Mouse (Mus musculus): ENCODE results near the gene Kcnab2. TPM values are rescaled to one million over a fixed set of nuclear protein-coding genes. Genes with fewer than 3 reads are reported as not detected.

Gene Kcnab2
- polyA plus RNA-seq, 1 experiment, result 6.1 TPM

DNA sequence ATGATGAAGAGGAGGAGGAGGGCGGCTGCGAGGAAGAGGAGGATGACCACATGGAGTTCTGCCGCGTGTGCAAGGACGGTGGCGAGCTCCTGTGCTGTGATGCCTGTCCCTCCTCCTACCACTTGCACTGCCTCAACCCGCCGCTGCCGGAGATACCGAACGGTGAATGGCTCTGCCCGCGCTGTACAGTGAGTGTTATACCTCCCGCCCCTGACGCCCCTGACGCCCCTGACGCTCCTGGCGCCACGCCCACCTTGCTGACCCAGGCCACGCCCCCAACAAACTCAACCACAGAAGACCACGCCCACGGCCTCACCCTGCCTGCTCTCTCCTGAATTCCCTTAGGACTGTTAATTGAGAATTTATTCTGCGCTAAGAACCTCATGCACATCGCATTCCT lies 116.8 kb downstream of the Kcnab2 start:
- Histone ChIP-seq H3K36me3 (ENCODE audit: control insufficient read depth, insufficient read depth, low read length) (no peaks in the 10 kb centered on the region), H3K4me3 (ENCODE audit: insufficient read depth, low read depth, low read length) (no peak overlapping the region), H3K27me3 (replicated peaks; ENCODE audit: control insufficient read depth, insufficient read depth, low read length) (no peaks in the 10 kb centered on the region), H3K27ac (ENCODE audit: insufficient read depth, low read depth, low read length) (no peak overlapping the region), H3K4me1 (ENCODE audit: control insufficient read depth, insufficient read depth, low read length) (no peaks in the 10 kb centered on the region)
- WGBS, result 3% methylated on average over 24 of the region's 24 CpGs
- no peak for TF ChIP-seq POLR2A (IDR thresholded peaks at IDR 0.05; ENCODE audit: low read depth, low read length)
- no peak for TF ChIP-seq CTCF (conservative IDR thresholded peaks at IDR 0.05; ENCODE audit: insufficient read depth, insufficient read length, low read depth, low read length)
- DNase-seq, result no peak

DNA sequence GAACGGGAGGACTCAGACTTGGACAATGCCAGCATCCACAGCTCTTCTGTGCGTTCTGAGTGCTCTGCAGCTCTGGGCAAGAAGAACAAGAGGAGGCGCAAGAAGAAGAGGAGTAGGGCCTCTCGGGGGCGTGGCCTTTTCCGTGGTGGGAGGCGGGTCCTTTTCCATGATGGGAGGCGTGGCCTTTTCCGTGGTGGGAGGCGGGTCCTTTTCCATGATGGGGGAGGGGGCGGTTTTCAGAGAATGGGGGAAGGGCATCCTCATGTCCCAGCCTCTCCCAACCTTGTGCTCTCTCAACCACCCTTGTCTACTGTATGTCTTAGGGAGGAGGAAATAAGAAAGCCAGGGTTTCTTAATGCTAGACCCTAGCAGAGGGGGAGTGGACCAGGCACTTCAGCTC lies 118.0 kb downstream of the Kcnab2 start:
- TF ChIP-seq POLR2A (IDR thresholded peaks at IDR 0.05; ENCODE audit: low read depth, low read length), result no peak
- TF ChIP-seq CTCF (conservative IDR thresholded peaks at IDR 0.05; ENCODE audit: insufficient read depth, insufficient read length, low read depth, low read length), result no peak
- no peak for DNase-seq
- WGBS, result 11% methylated on average over 11 of the region's 11 CpGs

DNA sequence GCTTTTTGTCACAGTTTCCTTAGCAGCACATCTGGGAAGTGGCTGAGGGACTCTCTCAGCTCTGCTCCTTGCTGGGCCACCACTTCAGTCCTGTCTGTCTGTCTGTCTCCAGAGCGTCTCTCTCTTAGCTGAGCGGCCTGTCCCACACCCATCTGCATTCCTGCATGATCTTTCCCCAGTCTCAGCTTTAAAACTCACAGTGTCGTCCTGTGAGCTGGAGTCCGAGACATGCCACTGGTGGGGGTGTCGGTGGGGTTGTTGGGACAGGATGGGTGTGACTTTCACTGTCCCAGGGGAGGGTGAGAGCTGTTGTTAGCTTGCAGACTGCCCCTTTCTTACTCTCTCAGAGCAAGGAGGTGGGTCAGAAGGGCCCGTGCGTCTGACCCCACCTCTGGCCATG lies 122.0 kb downstream of the Kcnab2 start:
- 79% methylated on average over 7 of the region's 7 CpGs for WGBS
- H3K27me3 ChIP-seq (replicated peaks; ENCODE audit: control insufficient read depth, insufficient read depth, low read length), result no peaks in the 10 kb centered on the region
- DNase-seq, result no peak
- no peaks in the 10 kb centered on the region for H3K36me3 ChIP-seq (ENCODE audit: control insufficient read depth, insufficient read depth, low read length)
- H3K27ac ChIP-seq (ENCODE audit: insufficient read depth, low read depth, low read length), result no peak overlapping the region
- H3K4me3 ChIP-seq (ENCODE audit: insufficient read depth, low read depth, low read length), result no peak overlapping the region
- TF ChIP-seq CTCF (conservative IDR thresholded peaks at IDR 0.05; ENCODE audit: insufficient read depth, insufficient read length, low read depth, low read length) (no peak), POLR2A (IDR thresholded peaks at IDR 0.05; ENCODE audit: low read depth, low read length) (no peak)
- H3K4me1 ChIP-seq (ENCODE audit: control insufficient read depth, insufficient read depth, low read length), result no peaks in the 10 kb centered on the region

More for the DNA sequence above, 118.0 kb downstream of the Kcnab2 start:
- H3K36me3 ChIP-seq (ENCODE audit: control insufficient read depth, insufficient read depth, low read length), result no peaks in the 10 kb centered on the region
- no peaks in the 10 kb centered on the region for H3K27me3 ChIP-seq (replicated peaks; ENCODE audit: control insufficient read depth, insufficient read depth, low read length)
- H3K4me3 ChIP-seq (ENCODE audit: insufficient read depth, low read depth, low read length), result no peak overlapping the region
- H3K4me1 ChIP-seq (ENCODE audit: control insufficient read depth, insufficient read depth, low read length), result no peaks in the 10 kb centered on the region
- H3K27ac ChIP-seq (ENCODE audit: insufficient read depth, low read depth, low read length), result no peak overlapping the region

DNA sequence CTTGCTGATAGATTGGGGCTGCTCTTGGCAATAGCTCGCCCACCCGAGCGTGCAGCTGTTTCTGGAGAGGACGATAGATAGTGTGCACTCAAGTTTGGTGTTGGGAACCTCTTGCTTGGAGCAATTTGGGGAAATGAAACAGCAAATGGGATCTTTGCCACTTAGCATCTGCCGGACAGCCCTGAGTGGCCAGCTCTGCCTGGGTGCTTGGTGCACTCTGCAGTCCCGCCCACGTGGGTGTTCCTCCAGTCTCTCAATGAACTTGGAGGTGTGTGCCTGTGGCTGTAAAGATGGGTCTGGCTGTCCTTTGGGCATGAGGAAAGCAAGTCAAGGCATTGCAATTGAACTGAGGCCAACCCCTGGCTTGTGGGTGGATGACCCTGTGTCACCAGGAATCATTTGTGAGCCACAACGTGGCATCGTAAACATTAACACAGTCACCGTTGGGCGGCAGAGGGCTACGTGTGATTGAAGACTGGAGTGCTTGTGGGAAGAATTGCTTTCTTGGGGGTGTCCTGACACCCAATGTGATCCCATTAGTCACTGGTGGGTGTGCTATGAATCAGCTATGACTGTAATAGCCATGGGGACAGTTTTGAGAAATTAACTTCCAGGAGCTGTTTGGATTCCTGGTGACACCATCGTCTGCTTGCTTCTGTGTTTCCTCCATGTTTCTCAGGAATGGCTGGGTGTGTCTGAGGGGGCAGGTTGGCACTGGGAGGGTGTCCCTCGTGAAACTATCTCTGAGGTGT lies 123.6 kb downstream of the Kcnab2 start:
- 46% methylated on average over 14 of the region's 14 CpGs for WGBS
- H3K27ac ChIP-seq (ENCODE audit: insufficient read depth, low read depth, low read length), result no peak overlapping the region
- no peaks in the 10 kb centered on the region for H3K27me3 ChIP-seq (replicated peaks; ENCODE audit: control insufficient read depth, insufficient read depth, low read length)
- DNase-seq, result no peak
- H3K4me3 ChIP-seq (ENCODE audit: insufficient read depth, low read depth, low read length), result no peak overlapping the region
- no peaks in the 10 kb centered on the region for H3K4me1 ChIP-seq (ENCODE audit: control insufficient read depth, insufficient read depth, low read length)
- H3K36me3 ChIP-seq (ENCODE audit: control insufficient read depth, insufficient read depth, low read length), result no peaks in the 10 kb centered on the region
- TF ChIP-seq CTCF (conservative IDR thresholded peaks at IDR 0.05; ENCODE audit: insufficient read depth, insufficient read length, low read depth, low read length), result no peak
- TF ChIP-seq POLR2A (IDR thresholded peaks at IDR 0.05; ENCODE audit: low read depth, low read length), result no peak

DNA sequence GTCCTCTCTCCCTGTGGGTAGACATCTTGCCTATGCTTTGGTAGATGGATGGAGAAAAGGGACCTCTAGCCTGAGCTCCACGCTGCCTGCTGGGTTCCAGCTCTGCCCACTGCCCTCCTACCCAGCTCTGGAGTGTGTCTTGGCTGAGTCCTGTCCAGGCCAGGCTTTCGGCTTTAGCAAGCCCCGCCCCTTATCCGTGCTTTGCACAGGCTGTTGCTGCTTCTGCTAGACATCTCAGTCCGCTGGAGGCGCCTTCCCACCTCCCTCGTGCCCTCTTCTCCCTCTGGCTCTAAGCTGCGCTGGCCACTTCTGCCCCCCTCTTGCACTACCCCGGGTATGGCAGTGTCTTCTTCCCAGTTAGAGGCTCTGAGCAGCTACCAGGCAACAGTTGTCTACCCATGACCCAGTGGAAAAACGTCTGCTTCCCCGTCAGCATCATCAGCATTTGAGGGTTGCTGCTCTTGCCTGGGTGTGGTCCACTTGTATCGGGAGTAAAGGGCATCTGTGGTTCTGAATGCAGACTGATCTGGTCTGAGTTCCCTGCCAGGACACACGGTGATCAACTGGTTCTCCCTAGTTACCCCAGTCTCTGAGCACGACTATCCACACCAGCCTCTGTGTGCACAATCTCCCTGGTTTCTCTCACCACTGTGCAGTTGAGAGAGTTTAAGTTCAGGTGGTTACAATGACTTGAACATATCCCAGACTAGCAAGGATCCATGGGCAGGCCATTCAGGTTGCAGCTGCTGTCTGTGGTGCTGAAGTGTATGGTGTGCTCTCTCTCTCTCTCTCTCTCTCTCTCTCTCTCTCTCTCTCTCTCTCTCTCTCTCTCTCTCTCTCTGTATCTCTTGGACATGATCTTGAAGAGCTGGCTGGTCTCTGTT lies 126.0 kb downstream of the Kcnab2 start:
- no peak for DNase-seq
- no peaks in the 10 kb centered on the region for H3K4me1 ChIP-seq (ENCODE audit: control insufficient read depth, insufficient read depth, low read length)
- no peak overlapping the region for H3K4me3 ChIP-seq (ENCODE audit: insufficient read depth, low read depth, low read length)
- no peaks in the 10 kb centered on the region for H3K36me3 ChIP-seq (ENCODE audit: control insufficient read depth, insufficient read depth, low read length)
- H3K27me3 ChIP-seq (replicated peaks; ENCODE audit: control insufficient read depth, insufficient read depth, low read length), result no peaks in the 10 kb centered on the region
- H3K27ac ChIP-seq (ENCODE audit: insufficient read depth, low read depth, low read length), result no peak overlapping the region
- WGBS, result 14% methylated on average over 14 of the region's 14 CpGs
- TF ChIP-seq CTCF (conservative IDR thresholded peaks at IDR 0.05; ENCODE audit: insufficient read depth, insufficient read length, low read depth, low read length), result no peak
- no peak for TF ChIP-seq POLR2A (IDR thresholded peaks at IDR 0.05; ENCODE audit: low read depth, low read length)

DNA sequence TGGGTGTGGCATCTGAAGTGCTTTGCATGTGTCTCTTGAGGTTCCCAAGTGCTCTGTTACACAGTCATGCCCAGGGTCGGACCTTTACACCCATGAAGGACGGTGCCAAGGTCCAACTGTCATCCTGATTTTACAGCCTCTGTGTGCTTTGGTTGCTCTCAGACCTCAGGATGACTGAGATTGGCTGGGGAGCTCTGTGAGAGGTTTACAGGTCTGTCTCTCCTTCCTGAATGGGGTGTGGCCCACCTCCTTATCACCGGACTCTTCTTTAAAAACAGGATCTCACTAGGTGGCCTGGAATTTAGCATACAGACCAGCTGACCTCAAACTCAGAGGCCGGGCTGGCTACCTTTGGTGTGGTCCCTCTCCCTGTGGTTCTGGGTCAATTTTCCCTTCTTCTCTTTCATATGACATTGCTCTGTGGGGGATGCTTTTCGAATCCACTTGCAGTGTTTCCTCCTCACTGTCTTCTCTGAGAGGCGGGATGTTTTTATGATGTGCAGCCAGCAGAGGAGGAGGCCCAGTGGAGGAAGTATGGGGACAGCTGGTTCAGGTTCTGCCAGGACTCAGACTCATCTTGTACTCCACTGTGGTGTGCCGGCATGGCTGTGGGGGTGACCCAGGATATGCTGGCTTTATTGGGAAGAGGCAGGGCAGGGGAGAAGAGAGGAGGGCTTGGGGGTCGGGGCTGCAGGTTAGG lies 126.8 kb downstream of the Kcnab2 start:
- 22% methylated on average over 8 of the region's 8 CpGs for WGBS
- TF ChIP-seq CTCF (conservative IDR thresholded peaks at IDR 0.05; ENCODE audit: insufficient read depth, insufficient read length, low read depth, low read length) (no peak), POLR2A (IDR thresholded peaks at IDR 0.05; ENCODE audit: low read depth, low read length) (no peak)
- Histone ChIP-seq H3K4me3 (ENCODE audit: insufficient read depth, low read depth, low read length) (no peak overlapping the region), H3K27ac (ENCODE audit: insufficient read depth, low read depth, low read length) (no peak overlapping the region), H3K4me1 (ENCODE audit: control insufficient read depth, insufficient read depth, low read length) (no peaks in the 10 kb centered on the region), H3K27me3 (replicated peaks; ENCODE audit: control insufficient read depth, insufficient read depth, low read length) (no peaks in the 10 kb centered on the region), H3K36me3 (ENCODE audit: control insufficient read depth, insufficient read depth, low read length) (no peaks in the 10 kb centered on the region)
- DNase-seq, result no peak

All from kidney, adult 2 months (tissue).